Mouse (Mus musculus): ENCODE data around the gene Nr5a1. TPM values are rescaled to one million over a fixed set of nuclear protein-coding genes. Genes with fewer than 3 reads are reported as not detected.

The Nr5a1 gene
- polyA plus RNA-seq, 1 experiment from 2014 or later: 0.05 TPM

- no peak overlapping the region for H3K4me2 ChIP-seq
- WGBS: 76% methylated on average over 5 of the region's 5 CpGs
- no peak overlapping the region for H3K4me3 ChIP-seq (replicated peaks)
- no peak overlapping the region for H3K9ac ChIP-seq (replicated peaks)
- no peak overlapping the region for H3K27ac ChIP-seq (replicated peaks)
- H3K4me1 ChIP-seq: peaks cover 10% of the 10 kb centered on the region
- H3K27me3 ChIP-seq (replicated peaks): peaks cover 29% of the 10 kb centered on the region
- H3K9me3 ChIP-seq (replicated peaks): no peaks in the 10 kb centered on the region
- H3K36me3 ChIP-seq: no peaks in the 10 kb centered on the region
- ATAC-seq (ENCODE audit: low FRiP score): no peak
Observed at GRCm38 (mm10) chr2:38700177-38700576, 14.2 kb downstream of the Nr5a1 start.

GRCm38 (mm10) chr2:38698623-38699022 lies 15.7 kb downstream of the Nr5a1 start:
- no peaks in the 10 kb centered on the region for H3K36me3 ChIP-seq
- H3K27ac ChIP-seq (replicated peaks): no peak overlapping the region
- 90% methylated on average over 5 of the region's 5 CpGs for WGBS
- no peak for ATAC-seq (ENCODE audit: low FRiP score)
- H3K4me1 ChIP-seq: peaks cover 10% of the 10 kb centered on the region
- peaks cover 16% of the 10 kb centered on the region; the same call in 1 of the 2 replicates for H3K27me3 ChIP-seq (replicated peaks)
- H3K4me2 ChIP-seq: no peak overlapping the region
- no peak overlapping the region for H3K9ac ChIP-seq (replicated peaks)
- H3K9me3 ChIP-seq (replicated peaks): no peaks in the 10 kb centered on the region
- H3K4me3 ChIP-seq (replicated peaks): no peak overlapping the region

- Histone ChIP-seq H3K4me1 (peaks cover 10% of the 10 kb centered on the region), H3K9me3 (replicated peaks) (no peaks in the 10 kb centered on the region), H3K27me3 (replicated peaks) (peaks cover 12% of the 10 kb centered on the region; the same call in 1 of the 2 replicates), H3K36me3 (no peaks in the 10 kb centered on the region), H3K4me3 (replicated peaks) (no peak overlapping the region), H3K4me2 (peak overlapping the region; percentile 28), H3K27ac (replicated peaks) (no peak overlapping the region), H3K9ac (replicated peaks) (no peak overlapping the region)
- no peak for ATAC-seq (ENCODE audit: low FRiP score)
- WGBS: 17% methylated on average over 27 of the region's 27 CpGs
Observed at GRCm38 (mm10) chr2:38697128-38698120, 16.9 kb downstream of the Nr5a1 start.

- Histone ChIP-seq H3K9ac (replicated peaks) (no peak overlapping the region), H3K27ac (replicated peaks) (no peak overlapping the region), H3K4me3 (replicated peaks) (no peak overlapping the region), H3K4me1 (peaks cover 10% of the 10 kb centered on the region), H3K9me3 (replicated peaks) (no peaks in the 10 kb centered on the region), H3K27me3 (replicated peaks) (0 out of 2 replicates have a peak, but pooled peaks cover 13% of the 10 kb centered on the region), H3K36me3 (no peaks in the 10 kb centered on the region), H3K4me2 (no peak overlapping the region)
- no peak for ATAC-seq (ENCODE audit: low FRiP score)
- 55% methylated on average over 9 of the region's 9 CpGs for WGBS
Observed at GRCm38 (mm10) chr2:38695770-38696169, 18.6 kb downstream of the Nr5a1 start.

GRCm38 (mm10) chr2:38691542-38691941 lies 22.8 kb downstream of the Nr5a1 start:
- Histone ChIP-seq H3K27me3 (replicated peaks) (0 out of 2 replicates have a peak, but pooled peaks cover 5% of the 10 kb centered on the region), H3K4me1 (peaks cover 14% of the 10 kb centered on the region), H3K4me3 (replicated peaks) (no peak overlapping the region), H3K27ac (replicated peaks) (no peak overlapping the region), H3K9ac (replicated peaks) (no peak overlapping the region), H3K9me3 (replicated peaks) (no peaks in the 10 kb centered on the region), H3K36me3 (no peaks in the 10 kb centered on the region), H3K4me2 (no peak overlapping the region)
- no peak for ATAC-seq (ENCODE audit: low FRiP score)
- WGBS: 23% methylated on average over 8 of the region's 8 CpGs

- Histone ChIP-seq H3K36me3 (no peaks in the 10 kb centered on the region), H3K9me3 (replicated peaks) (no peaks in the 10 kb centered on the region), H3K9ac (replicated peaks) (no peak overlapping the region), H3K4me1 (peaks cover 14% of the 10 kb centered on the region), H3K4me3 (replicated peaks) (no peak overlapping the region), H3K27ac (replicated peaks) (no peak overlapping the region), H3K4me2 (no peak overlapping the region), H3K27me3 (replicated peaks) (0 out of 2 replicates have a peak, but pooled peaks cover 3% of the 10 kb centered on the region)
- WGBS: 60% methylated on average over 1 of the region's 1 CpGs
- no peak for ATAC-seq (ENCODE audit: low FRiP score)
Observed at GRCm38 (mm10) chr2:38689881-38690280, 24.5 kb downstream of the Nr5a1 start.

- Histone ChIP-seq H3K4me1 (peaks cover 14% of the 10 kb centered on the region), H3K27me3 (replicated peaks) (0 out of 2 replicates have a peak, but pooled peaks cover 3% of the 10 kb centered on the region), H3K27ac (replicated peaks) (no peak overlapping the region), H3K9ac (replicated peaks) (peak overlapping the region; percentile 32), H3K4me2 (peak overlapping the region; percentile 61), H3K36me3 (no peaks in the 10 kb centered on the region), H3K4me3 (replicated peaks) (peak overlapping the region; percentile 31), H3K9me3 (replicated peaks) (no peaks in the 10 kb centered on the region)
- 2% methylated on average over 29 of the region's 29 CpGs for WGBS
- ATAC-seq (ENCODE audit: low FRiP score): peak; percentile 80
Observed at GRCm38 (mm10) chr2:38688791-38689520, 25.4 kb downstream of the Nr5a1 start.

GRCm38 (mm10) chr2:38685746-38686145 lies 28.6 kb downstream of the Nr5a1 start:
- H3K4me2 ChIP-seq: no peak overlapping the region
- H3K27ac ChIP-seq (replicated peaks): no peak overlapping the region
- H3K36me3 ChIP-seq: no peaks in the 10 kb centered on the region
- no peak for ATAC-seq (ENCODE audit: low FRiP score)
- no peaks in the 10 kb centered on the region for H3K27me3 ChIP-seq (replicated peaks)
- no peak overlapping the region for H3K9ac ChIP-seq (replicated peaks)
- no peak overlapping the region for H3K4me3 ChIP-seq (replicated peaks)
- H3K9me3 ChIP-seq (replicated peaks): no peaks in the 10 kb centered on the region
- peaks cover 14% of the 10 kb centered on the region for H3K4me1 ChIP-seq
- 87% methylated on average over 3 of the region's 3 CpGs for WGBS

GRCm38 (mm10) chr2:38683083-38683482 lies 31.3 kb downstream of the Nr5a1 start:
- no peak overlapping the region for H3K9ac ChIP-seq (replicated peaks)
- no peaks in the 10 kb centered on the region for H3K36me3 ChIP-seq
- no peak overlapping the region for H3K4me3 ChIP-seq (replicated peaks)
- H3K27me3 ChIP-seq (replicated peaks): no peaks in the 10 kb centered on the region
- 89% methylated on average over 5 of the region's 5 CpGs for WGBS
- no peak for ATAC-seq (ENCODE audit: low FRiP score)
- no peak overlapping the region for H3K27ac ChIP-seq (replicated peaks)
- H3K4me1 ChIP-seq: peaks cover 1% of the 10 kb centered on the region
- no peak overlapping the region for H3K4me2 ChIP-seq
- no peaks in the 10 kb centered on the region for H3K9me3 ChIP-seq (replicated peaks)

- Histone ChIP-seq H3K4me1 (no peaks in the 10 kb centered on the region), H3K36me3 (no peaks in the 10 kb centered on the region), H3K27ac (replicated peaks) (no peak overlapping the region), H3K9ac (replicated peaks) (no peak overlapping the region), H3K9me3 (replicated peaks) (no peaks in the 10 kb centered on the region), H3K4me3 (replicated peaks) (no peak overlapping the region), H3K4me2 (no peak overlapping the region), H3K27me3 (replicated peaks) (no peaks in the 10 kb centered on the region)
- ATAC-seq (ENCODE audit: low FRiP score): no peak
- WGBS: 94% methylated on average over 5 of the region's 5 CpGs
Observed at GRCm38 (mm10) chr2:38682209-38682608, 32.1 kb downstream of the Nr5a1 start.

- Histone ChIP-seq H3K27ac (replicated peaks) (no peak overlapping the region), H3K9me3 (replicated peaks) (no peaks in the 10 kb centered on the region), H3K4me1 (no peaks in the 10 kb centered on the region), H3K4me3 (replicated peaks) (no peak overlapping the region), H3K27me3 (replicated peaks) (no peaks in the 10 kb centered on the region), H3K36me3 (no peaks in the 10 kb centered on the region), H3K9ac (replicated peaks) (no peak overlapping the region), H3K4me2 (no peak overlapping the region)
- ATAC-seq (ENCODE audit: low FRiP score): no peak
Observed at GRCm38 (mm10) chr2:38678947-38679346, 35.4 kb downstream of the Nr5a1 start.
